ENCODE assay signal across 8 mouse cellular contexts in the genomic region with DNA sequence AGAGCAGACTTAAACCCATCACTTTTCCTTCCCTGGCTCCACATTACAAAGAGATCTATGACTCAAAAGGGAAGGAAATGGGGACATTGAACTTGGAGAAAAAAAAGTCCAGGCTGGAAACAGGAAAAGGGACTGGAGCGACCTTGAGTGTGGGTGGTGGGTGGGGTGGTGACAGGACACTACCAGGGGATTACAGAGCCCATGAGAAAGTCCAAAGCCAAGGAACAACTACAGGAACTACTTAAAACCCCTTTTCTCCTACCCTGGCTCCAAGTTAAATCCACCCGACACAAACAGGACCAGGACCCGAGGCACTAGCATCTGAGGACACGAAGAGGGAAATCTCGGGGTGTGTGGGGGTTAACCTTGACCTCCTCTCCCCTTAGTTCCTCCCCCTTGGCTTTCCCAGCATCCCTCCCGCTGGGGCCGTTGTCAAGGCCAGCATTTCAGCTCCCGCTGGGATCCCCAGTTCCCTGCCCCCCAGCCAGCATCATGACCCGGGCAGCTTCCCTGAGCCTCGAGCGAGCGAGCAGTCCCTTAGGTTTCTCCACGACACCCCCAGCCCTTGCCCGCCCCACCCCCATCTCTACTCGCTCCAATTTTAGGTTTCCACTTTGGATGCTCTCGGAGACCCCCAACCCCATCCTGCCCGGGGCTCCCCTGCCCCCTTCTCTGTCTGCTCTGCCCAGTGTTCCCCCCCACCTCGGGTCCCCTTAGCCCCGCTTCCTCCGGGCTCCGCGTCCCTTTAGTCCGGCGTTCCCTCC. TPM values are rescaled to one million over a fixed set of nuclear protein-coding genes. Genes with fewer than 3 reads are reported as not detected.
A peak's percentile ranks its signal among the peaks of the same experiment; 100 is the strongest.
DNase-seq lines count a peak whose midpoint lies in the region; ATAC-seq and TF ChIP-seq lines count a peak whose summit lies in the region.

No protein-coding gene starts in this region.

- H3K27me3 ChIP-seq in hindbrain, postnatal 0 days (ENCODE audit: insufficient read depth, low read length) = no peaks in the 10 kb centered on the region
- no peaks in the 10 kb centered on the region for H3K27me3 ChIP-seq in liver, adult 2 months (ENCODE audit: control insufficient read depth, insufficient read depth, low read length)
- no peaks in the 10 kb centered on the region for H3K27me3 ChIP-seq in myocyte (ENCODE audit: control insufficient read depth, insufficient read depth, insufficient read length)

- peak overlapping the region; percentile 79 for H3K4me2 ChIP-seq in hindbrain, postnatal 0 days (ENCODE audit: low read depth, low read length)
- H3K4me2 ChIP-seq in myocyte (ENCODE audit: low read depth) = peak overlapping the region; percentile 85

- peak overlapping the region; percentile 98 for H3K4me3 ChIP-seq in hindbrain, postnatal 0 days (ENCODE audit: low read length)
- peak overlapping the region; percentile 99 for H3K4me3 ChIP-seq in liver, adult 2 months (ENCODE audit: insufficient read depth, low read depth, low read length)
- peak overlapping the region; percentile 82 for H3K4me3 ChIP-seq in myocyte

- peak; percentile 65 to 67 for DNase-seq in right cerebral cortex, postnatal 10 days (ENCODE audit: low spot score in 2 of 2)
- no peak for DNase-seq in right cerebral cortex, adult 2 months (ENCODE audit: low spot score in 2 of 2)
- DNase-seq in cerebellum, adult 18-20 months = peak; percentile 47 to 61
- peak; percentile 29 to 38 for DNase-seq in gastrocnemius, adult 8-10 months (ENCODE audit: low spot score in 2 of 2)
- DNase-seq in hindbrain, postnatal 0 days (ENCODE audit: low spot score) = peak; percentile 57
- peak; percentile 23 for DNase-seq in liver, adult 2 months (ENCODE audit: extremely low read depth, low read depth, low spot score)
- DNase-seq in thymus, postnatal 36 days = peak; percentile 24 to 53

- H3K79me2 ChIP-seq in liver, adult 2 months (ENCODE audit: control insufficient read depth, insufficient read depth, low read length) = peaks cover 13% of the 10 kb centered on the region; the same call in 1 of the 2 replicates
- H3K79me2 ChIP-seq in myocyte (ENCODE audit: control insufficient read depth, insufficient read depth) = peaks cover 35% of the 10 kb centered on the region

- no peak for TF ChIP-seq POLR2A in liver, adult 2 months (IDR thresholded peaks at IDR 0.05; ENCODE audit: extremely low read depth, insufficient read depth, low read length)
- TF ChIP-seq POLR2A in myocyte (IDR thresholded peaks at IDR 0.05; ENCODE audit: insufficient read length, low read depth) = no peak

- H3K9me3 ChIP-seq in hindbrain, postnatal 0 days (ENCODE audit: low read length) = no peaks in the 10 kb centered on the region

- TF ChIP-seq CTCF in hindbrain, postnatal 0 days (IDR thresholded peaks at IDR 0.05; ENCODE audit: low read depth) = no peak
- TF ChIP-seq CTCF in liver, adult 2 months (IDR thresholded peaks at IDR 0.05; ENCODE audit: low read depth, low read length) = no peak

- WGBS in hindbrain, postnatal 0 days = 2% methylated on average over 21 of the region's 24 CpGs
- under 1% methylated on average over 23 of the region's 24 CpGs for WGBS in liver, adult 2 months

- H3K27ac ChIP-seq in hindbrain, postnatal 0 days = peak overlapping the region; percentile 95
- H3K27ac ChIP-seq in liver, adult 2 months (replicated peaks; ENCODE audit: insufficient read depth, low read depth, low read length) = peak overlapping the region; percentile 22

- H3K36me3 ChIP-seq in hindbrain, postnatal 0 days (ENCODE audit: insufficient read depth, low read length) = no peaks in the 10 kb centered on the region
- H3K36me3 ChIP-seq in liver, adult 2 months (ENCODE audit: control insufficient read depth, insufficient read depth, low read length) = no peaks in the 10 kb centered on the region
- no peaks in the 10 kb centered on the region for H3K36me3 ChIP-seq in myocyte (ENCODE audit: control insufficient read depth, insufficient read depth)

- ATAC-seq in hindbrain, postnatal 0 days = peak; percentile 57

- peak overlapping the region; percentile 98 for H3K9ac ChIP-seq in hindbrain, postnatal 0 days (replicated peaks; ENCODE audit: low read length)
- peak overlapping the region; percentile 100 for H3K9ac ChIP-seq in liver, adult 2 months (ENCODE audit: low read depth, low read length)

- peaks cover 16% of the 10 kb centered on the region; the same call in 1 of the 2 replicates for H3K4me1 ChIP-seq in hindbrain, postnatal 0 days (ENCODE audit: insufficient read depth, low read length)
- peaks cover 23% of the 10 kb centered on the region for H3K4me1 ChIP-seq in liver, adult 2 months (ENCODE audit: control insufficient read depth, insufficient read depth, low read length)

- peak overlapping the region; percentile 81 for H3ac ChIP-seq in myocyte (ENCODE audit: control insufficient read depth, insufficient read length)

TF ChIP-seq in myocyte, 11 proteins besides CTCF, POLR2A, EP300 and RAD21:
- TF ChIP-seq MYOG (IDR thresholded peaks at IDR 0.05; ENCODE audit: control insufficient read depth in 1 of 3, insufficient read depth in 1 of 3, insufficient read length in 2 of 3, low read depth in 2 of 3) (no peak), REST (IDR thresholded peaks at IDR 0.05; ENCODE audit: insufficient read depth, insufficient read length) (no peak), POLR2AphosphoS2 (IDR thresholded peaks at IDR 0.05; ENCODE audit: insufficient read length, low read depth) (no peak), USF1 (IDR thresholded peaks at IDR 0.05; ENCODE audit: low read depth) (no peak), MAX (IDR thresholded peaks at IDR 0.05; ENCODE audit: low read depth) (no peak), TCF12 (IDR thresholded peaks at IDR 0.05; ENCODE audit: insufficient read depth, poor library complexity, severe bottlenecking) (no peak)

RNA-seq across cellular contexts. Expression of a gene that starts 0.6 kb away (rescaled TPM):
- 100 to 1,000 TPM in 3 of 4 experiments, 10 to 100 TPM in 1; 94.3 to 146 (median 115) TPM for total RNA-seq in gastrocnemius, adult 8-10 months (2022)
- total RNA-seq in hindbrain, postnatal 0 days (2014; rRNA removed) = 412 and 421 TPM in 2 replicates
- polyA plus RNA-seq in hindbrain, postnatal 0 days (2015; fragmentation: Nextera tagmentation; extraction: Ambion mirVana) = 296 and 321 TPM in 2 replicates
- total RNA-seq in liver, adult 2 months (2014; rRNA removed) = 27.9 and 41.8 TPM in 2 replicates
- 70.9 and 87.9 TPM in 2 replicates for polyA plus RNA-seq in liver, adult 2 months (2012; rRNA removed)
- polyA plus RNA-seq in myocyte (2012; fragmentation: generic; extraction: Trizol) = 142 TPM

RNA-seq across cellular contexts. Expression of a gene that starts 32.3 kb away (rescaled TPM):
- total RNA-seq in gastrocnemius, adult 8-10 months (2022) = 1 to 10 TPM in 3 of 4 experiments, under 1 TPM in 1; 0.89 to 1.8 (median 1.2) TPM
- total RNA-seq in hindbrain, postnatal 0 days (2014; rRNA removed) = 16.6 and 17.8 TPM in 2 replicates
- polyA plus RNA-seq in hindbrain, postnatal 0 days (2015; fragmentation: Nextera tagmentation; extraction: Ambion mirVana) = 26.5 and 29.2 TPM in 2 replicates
- 6.1 and 10.7 TPM in 2 replicates for total RNA-seq in liver, adult 2 months (2014; rRNA removed)
- polyA plus RNA-seq in liver, adult 2 months (2012; rRNA removed) = 11.1 and 12.3 TPM in 2 replicates
- polyA plus RNA-seq in myocyte (2012; fragmentation: generic; extraction: Trizol) = 13.6 TPM

RNA-seq across cellular contexts. Expression of a gene that starts 37.7 kb away (rescaled TPM):
- 1 to 10 TPM; 5.5 to 7.5 (median 6.9) TPM for total RNA-seq in gastrocnemius, adult 8-10 months (2022)
- 3.3 and 4.6 TPM in 2 replicates for total RNA-seq in hindbrain, postnatal 0 days (2014; rRNA removed)
- polyA plus RNA-seq in hindbrain, postnatal 0 days (2015; fragmentation: Nextera tagmentation; extraction: Ambion mirVana) = 3.4 and 4.7 TPM in 2 replicates
- 1.5 and 1.8 TPM in 2 replicates for total RNA-seq in liver, adult 2 months (2014; rRNA removed)
- polyA plus RNA-seq in liver, adult 2 months (2012; rRNA removed) = 2.5 and 4.5 TPM in 2 replicates
- 2.2 TPM for polyA plus RNA-seq in myocyte (2012; fragmentation: generic; extraction: Trizol)

RNA-seq across cellular contexts. Expression of a gene that starts 57.3 kb away (rescaled TPM):
- under 1 TPM; 0.05 to 0.17 (median 0.09) TPM for total RNA-seq in gastrocnemius, adult 8-10 months (2022)
- 10.7 and 12.6 TPM in 2 replicates for total RNA-seq in hindbrain, postnatal 0 days (2014; rRNA removed)
- polyA plus RNA-seq in hindbrain, postnatal 0 days (2015; fragmentation: Nextera tagmentation; extraction: Ambion mirVana) = 6.1 and 6.3 TPM in 2 replicates
- 0.09 and 0.13 TPM in 2 replicates for total RNA-seq in liver, adult 2 months (2014; rRNA removed)
- polyA plus RNA-seq in liver, adult 2 months (2012; rRNA removed) = 0.05 and 0.06 TPM in 2 replicates
- 0.02 TPM for polyA plus RNA-seq in myocyte (2012; fragmentation: generic; extraction: Trizol)

Comparison
In these comparisons a context has a peak if more than half of its experiments do, and no peak if none do; other contexts are left out.
1. DNase-seq: peak in right cerebral cortex, postnatal 10 days (2 of 2), cerebellum, adult 18-20 months (2 of 2), gastrocnemius, adult 8-10 months (2 of 2), hindbrain, postnatal 0 days (single experiment), liver, adult 2 months (single experiment) and thymus, postnatal 36 days (2 of 2); none in right cerebral cortex, adult 2 months (0 of 2).
2. Peak in every context shown above with its lines, with median percentiles within 50 percentile points of each other: H3K4me3 ChIP-seq.